Mouse (Mus musculus) kidney, postnatal 4 days (tissue): ENCODE measurements around the gene Ttc1.

Experiments
- DNase-seq, 2 experiments: peaks; one replicate each; pipeline ENCODE4 v3.0.0; 2021; ENCODE audit warnings: mixed read lengths in 2 of 2

Ttc1 gene

GRCm38 (mm10) chr11:43703552-43703951 is 44.3 kb downstream of the Ttc1 start:
- no peak for DNase-seq

- DNase-seq, result no peak
These were observed 47.5 kb downstream of the Ttc1 start for GRCm38 (mm10) chr11:43700291-43700690.

- DNase-seq, result no peak
These were observed 49.2 kb downstream of the Ttc1 start for GRCm38 (mm10) chr11:43698621-43699020.

- no peak for DNase-seq
These were observed 51.2 kb downstream of the Ttc1 start for GRCm38 (mm10) chr11:43696623-43697022.

GRCm38 (mm10) chr11:43688850-43689249 is 59.0 kb downstream of the Ttc1 start:
- DNase-seq, result no peak

GRCm38 (mm10) chr11:43682415-43683217 is 65.2 kb downstream of the Ttc1 start:
- peak; percentile 66 to 76 for DNase-seq

GRCm38 (mm10) chr11:43681472-43682414 is 66.1 kb downstream of the Ttc1 start, which contains the start of gene Pwwp2a:
TSS of gene Pwwp2a (plus strand) at chr11:43681998.
- DNase-seq, result peak; percentile 99
